Comparison of ENCODE assay signal across 8 mouse cellular contexts in the genomic region with DNA sequence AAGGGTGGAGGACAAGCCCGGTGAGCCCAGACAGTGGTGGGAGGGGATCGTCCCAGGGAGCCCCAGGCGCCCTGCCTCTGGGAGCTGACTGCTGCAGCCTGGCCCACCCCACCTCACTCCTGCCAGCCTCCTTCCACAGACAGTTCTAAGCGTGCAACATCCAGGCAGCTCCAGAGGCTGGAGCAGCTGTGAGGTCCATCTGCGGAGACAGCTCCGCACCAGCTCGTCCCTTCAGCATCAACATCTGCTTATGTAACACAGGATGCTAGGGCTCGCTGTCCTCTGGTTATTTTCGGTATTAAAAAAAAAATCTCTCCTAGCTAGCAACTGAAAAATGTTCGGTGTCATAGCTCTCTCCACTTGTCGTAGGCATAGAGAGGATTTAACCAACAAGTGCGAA. TPM values are rescaled to one million over a fixed set of nuclear protein-coding genes. Genes with fewer than 3 reads are reported as not detected.
DNase-seq lines count a peak whose midpoint lies in the region; ATAC-seq and TF ChIP-seq lines count a peak whose summit lies in the region.

No protein-coding gene starts in this region.

- peak; percentile 6 for DNase-seq in lung, postnatal 36 days
- no peak for DNase-seq in lung, postnatal 25 days (ENCODE audit: low spot score)
- peak; percentile 31 for DNase-seq in embryonic facial prominence, embryonic 10.5 days (ENCODE audit: low spot score)
- no peak for DNase-seq in heart, embryonic 10.5 days (ENCODE audit: low spot score)
- DNase-seq in kidney, postnatal 25 days, result peak; percentile 4 to 54
- no peak for DNase-seq in liver, embryonic 13.5 days
- DNase-seq in B cell, adult 2 months, result no peak

- H3K9ac ChIP-seq in liver, embryonic 13.5 days, result no peak overlapping the region

- H3K4me3 ChIP-seq in embryonic facial prominence, embryonic 10.5 days, result peak overlapping the region; percentile 60
- H3K4me3 ChIP-seq in heart, embryonic 10.5 days, result peak overlapping the region; percentile 66
- H3K4me3 ChIP-seq in liver, embryonic 13.5 days (replicated peaks), result 0 out of 2 replicates have a peak overlapping the region, but pooled peaks have one; percentile 4
- peak overlapping the region; percentile 15 for H3K4me3 ChIP-seq in small intestine, adult 2 months (ENCODE audit: low read depth, low read length)

- no peak for ATAC-seq in liver, embryonic 13.5 days (ENCODE audit: low read depth)

- TF ChIP-seq POLR2A in small intestine, adult 2 months (IDR thresholded peaks at IDR 0.05; ENCODE audit: low read depth, low read length), result no peak

- peak overlapping the region; percentile 48 for H3K4me2 ChIP-seq in liver, embryonic 13.5 days

- H3K9me3 ChIP-seq in embryonic facial prominence, embryonic 10.5 days, result no peaks in the 10 kb centered on the region
- no peaks in the 10 kb centered on the region for H3K9me3 ChIP-seq in heart, embryonic 10.5 days
- H3K9me3 ChIP-seq in liver, embryonic 13.5 days (replicated peaks), result no peaks in the 10 kb centered on the region

- no peak overlapping the region for H3K27ac ChIP-seq in embryonic facial prominence, embryonic 10.5 days (replicated peaks)
- no peak overlapping the region for H3K27ac ChIP-seq in heart, embryonic 10.5 days
- no peak overlapping the region for H3K27ac ChIP-seq in liver, embryonic 13.5 days
- H3K27ac ChIP-seq in small intestine, adult 2 months (ENCODE audit: insufficient read depth, low read depth, low read length), result no peak overlapping the region

- H3K4me1 ChIP-seq in embryonic facial prominence, embryonic 10.5 days, result peaks cover 14% of the 10 kb centered on the region
- peaks cover 16% of the 10 kb centered on the region; the same call in 1 of the 2 replicates for H3K4me1 ChIP-seq in heart, embryonic 10.5 days
- H3K4me1 ChIP-seq in liver, embryonic 13.5 days (replicated peaks), result no peaks in the 10 kb centered on the region
- 0 out of 2 replicates have a peak, but pooled peaks cover 3% of the 10 kb centered on the region for H3K4me1 ChIP-seq in small intestine, adult 2 months (ENCODE audit: control insufficient read depth, insufficient read depth, insufficient read length, low read length)

- peaks cover 30% of the 10 kb centered on the region for H3K27me3 ChIP-seq in embryonic facial prominence, embryonic 10.5 days (replicated peaks; ENCODE audit: low read depth, poor library complexity, severe bottlenecking)
- peaks cover 6% of the 10 kb centered on the region; the same call in 1 of the 2 replicates for H3K27me3 ChIP-seq in heart, embryonic 10.5 days (ENCODE audit: insufficient read depth, poor library complexity, severe bottlenecking)
- peaks cover 5% of the 10 kb centered on the region for H3K27me3 ChIP-seq in liver, embryonic 13.5 days
- no peaks in the 10 kb centered on the region for H3K27me3 ChIP-seq in small intestine, adult 2 months (ENCODE audit: control insufficient read depth, insufficient read depth, low read length)

- 26% methylated on average over 12 of the region's 12 CpGs for WGBS in embryonic facial prominence, embryonic 10.5 days
- WGBS in heart, embryonic 10.5 days, result 24% methylated on average over 12 of the region's 12 CpGs
- WGBS in liver, embryonic 13.5 days (ENCODE audit: insufficient replicate concordance), result 23% methylated on average over 12 of the region's 12 CpGs
- 21% methylated on average over 12 of the region's 12 CpGs for WGBS in small intestine, adult 2 months

- H3K36me3 ChIP-seq in embryonic facial prominence, embryonic 10.5 days (replicated peaks), result no peaks in the 10 kb centered on the region
- no peaks in the 10 kb centered on the region for H3K36me3 ChIP-seq in heart, embryonic 10.5 days
- no peaks in the 10 kb centered on the region for H3K36me3 ChIP-seq in liver, embryonic 13.5 days
- H3K36me3 ChIP-seq in small intestine, adult 2 months (ENCODE audit: control insufficient read depth, insufficient read depth, low read length), result no peaks in the 10 kb centered on the region

- TF ChIP-seq CTCF in small intestine, adult 2 months (IDR thresholded peaks at IDR 0.05; ENCODE audit: extremely low read depth, insufficient read length, insufficient replicate concordance, low read depth, low read length), result no peak

RNA-seq across cellular contexts. Expression of gene Col8a1, which starts 0.7 kb away (rescaled TPM):
- 1.1 and 1.9 TPM in 2 replicates for polyA plus RNA-seq in embryonic facial prominence, embryonic 10.5 days (2016; fragmentation: Nextera tagmentation; extraction: Ambion mirVana)
- 1.8 TPM in 2 replicates for polyA plus RNA-seq in heart, embryonic 10.5 days (2016; fragmentation: Nextera tagmentation; extraction: Ambion mirVana)
- polyA plus RNA-seq in liver, embryonic 13.5 days (2015; fragmentation: Nextera tagmentation; extraction: Ambion mirVana), result 0.25 and 0.30 TPM in 2 replicates
- 0.25 and 0.29 TPM in 2 replicates for polyA plus RNA-seq in small intestine, adult 2 months (2012; rRNA removed)

Comparison
In these comparisons a context has a peak if more than half of its experiments do, and no peak if none do; other contexts are left out.
1. DNase-seq: peak in lung, postnatal 36 days (single experiment), embryonic facial prominence, embryonic 10.5 days (single experiment) and kidney, postnatal 25 days (2 of 2); none in lung, postnatal 25 days (single experiment), heart, embryonic 10.5 days (single experiment), liver, embryonic 13.5 days (single experiment) and B cell, adult 2 months (0 of 2).
2. H3K4me3 ChIP-seq: peak in every context shown above with its lines; median percentile 66 in heart, embryonic 10.5 days; 60 in embryonic facial prominence, embryonic 10.5 days; 15 in small intestine, adult 2 months; 4 in liver, embryonic 13.5 days.